Mouse (Mus musculus): ENCODE measurements at regions not wholly inside any gene's neighbourhood (a gene's known extent, or its start where the extent isn't known, plus 50 kb on each side); places are given as distances from the start of the nearest gene placed in this dataset. TPM values are rescaled to one million over a fixed set of nuclear protein-coding genes. Genes with fewer than 3 reads are reported as not detected.

GRCm38 (mm10) chr5:120365950-120366467 is 65.5 kb upstream of the Lhx5 start:
- no peak overlapping the region for H3K27ac ChIP-seq
- no peak for ATAC-seq (ENCODE audit: low FRiP score, low read depth)
- no peak overlapping the region for H3K4me3 ChIP-seq
- H3K36me3 ChIP-seq, result no peaks in the 10 kb centered on the region
- peaks cover 61% of the 10 kb centered on the region for H3K27me3 ChIP-seq
- no peaks in the 10 kb centered on the region for H3K4me1 ChIP-seq
- 52% methylated on average over 10 of the region's 10 CpGs for WGBS
- H3K9me3 ChIP-seq, result no peaks in the 10 kb centered on the region
- no peak overlapping the region for H3K4me2 ChIP-seq (replicated peaks)
- no peak overlapping the region for H3K9ac ChIP-seq

DNA sequence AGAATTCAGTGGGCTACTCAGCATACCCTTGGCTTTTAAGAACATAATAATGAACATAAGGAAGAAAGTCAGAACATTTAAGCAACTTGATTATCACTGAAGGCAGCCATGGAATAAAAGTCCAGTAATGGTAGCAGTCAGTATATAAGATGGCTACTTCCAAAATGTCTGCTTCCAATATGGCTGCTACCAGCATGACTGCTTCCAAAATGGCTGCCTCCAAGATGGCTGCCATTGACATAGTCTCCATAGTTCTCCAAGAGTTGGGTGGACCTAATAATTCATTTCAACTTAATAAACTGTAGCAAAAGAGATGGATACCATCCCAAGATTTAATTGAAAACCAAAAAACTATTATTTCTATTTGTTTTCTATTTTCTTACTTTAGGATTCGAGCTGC is 62.7 kb upstream of the Lhx5 start:
- 78% methylated on average over 1 of the region's 1 CpGs for WGBS
- Histone ChIP-seq H3K9me3 (no peaks in the 10 kb centered on the region), H3K36me3 (no peaks in the 10 kb centered on the region), H3K4me2 (replicated peaks) (no peak overlapping the region), H3K9ac (no peak overlapping the region), H3K27me3 (peaks cover 67% of the 10 kb centered on the region), H3K4me3 (no peak overlapping the region), H3K27ac (no peak overlapping the region), H3K4me1 (no peaks in the 10 kb centered on the region)
- no peak for ATAC-seq (ENCODE audit: low FRiP score, low read depth)

- H3K27me3 ChIP-seq, result peaks cover 65% of the 10 kb centered on the region
- 6% methylated on average over 15 of the region's 15 CpGs for WGBS
- H3K4me2 ChIP-seq (replicated peaks), result peak overlapping the region; percentile 38
- H3K36me3 ChIP-seq, result no peaks in the 10 kb centered on the region
- no peaks in the 10 kb centered on the region for H3K4me1 ChIP-seq
- no peak overlapping the region for H3K27ac ChIP-seq
- H3K9ac ChIP-seq, result no peak overlapping the region
- 0 out of 2 replicates have a peak, but pooled peaks cover 3% of the 10 kb centered on the region for H3K9me3 ChIP-seq
- H3K4me3 ChIP-seq, result no peak overlapping the region
- peak; percentile 48; the same call in 1 of the 2 replicates for ATAC-seq (ENCODE audit: low FRiP score, low read depth)
These were observed 60.2 kb upstream of the Lhx5 start for GRCm38 (mm10) chr5:120371176-120371819.

DNA sequence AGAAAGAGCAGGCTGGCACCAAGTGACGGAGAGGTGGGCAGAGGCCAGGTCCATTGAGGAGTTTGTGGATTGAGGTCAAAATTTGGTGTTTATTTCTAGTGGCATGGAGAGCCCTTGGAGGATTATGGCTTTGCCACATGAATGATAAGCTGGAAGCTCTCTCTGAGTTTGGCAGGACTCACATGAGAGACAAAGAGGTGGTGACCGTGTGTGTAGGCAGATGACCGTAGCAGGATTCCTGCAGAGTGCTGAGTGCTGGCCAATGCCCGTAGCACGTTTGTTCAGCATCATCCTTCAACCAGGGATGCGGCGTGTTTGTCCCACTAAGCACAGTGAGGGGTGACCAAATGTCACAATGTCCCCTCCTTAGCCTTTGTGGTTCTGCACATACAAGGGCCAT is 58.1 kb upstream of the Lhx5 start:
- no peaks in the 10 kb centered on the region for H3K4me1 ChIP-seq
- 0 out of 2 replicates have a peak, but pooled peaks cover 3% of the 10 kb centered on the region for H3K9me3 ChIP-seq
- ATAC-seq (ENCODE audit: low FRiP score, low read depth), result no peak
- H3K9ac ChIP-seq, result no peak overlapping the region
- no peak overlapping the region for H3K4me3 ChIP-seq
- 93% methylated on average over 7 of the region's 7 CpGs for WGBS
- peaks cover 64% of the 10 kb centered on the region for H3K27me3 ChIP-seq
- H3K36me3 ChIP-seq, result no peaks in the 10 kb centered on the region
- no peak overlapping the region for H3K27ac ChIP-seq
- H3K4me2 ChIP-seq (replicated peaks), result no peak overlapping the region

Small RNAs in the stretch of these regions (microRNA-seq; reads per million reads assigned to microRNA genes)
- gene Gm26474, result not detected

Measured in limb, embryonic 13.5 days (tissue).